Mouse (Mus musculus) heart, embryonic 14.5 days (tissue): ENCODE data around the gene Tfeb. TPM values are rescaled to one million over a fixed set of nuclear protein-coding genes. Genes with fewer than 3 reads are reported as not detected.
A peak's percentile ranks its signal among the peaks of the same experiment; 100 is the strongest.

Experiments used
- ATAC-seq: fragments of 200-750 bp; cut with Nextera tagmentation; 2 replicates; pipeline ENCODE4 v1.8.0; 2017; ENCODE audit warnings: low read depth, moderate TSS enrichment; ENCODE audit not compliant: insufficient number of reproducible peaks, insufficient read depth, low FRiP score
- H3K27ac ChIP-seq, 2 experiments: fragments of 200-500 bp in 1 of 2; fragments of 300-500 bp in 1 of 2; sonication (generic) in 1 of 2; replicated peaks in 1 of 2; 2 replicates each; pipeline ENCODE4 v1.5.1; 2012 to 2014; ENCODE audit warnings: low read depth in 2 of 2, low read length in 2 of 2, control low read depth in 1 of 2, mild to moderate bottlenecking in 1 of 2, mixed read lengths in 1 of 2; ENCODE audit not compliant: control insufficient read depth in 1 of 2, insufficient read depth in 1 of 2
- H3K27me3 ChIP-seq: fragments of 300-500 bp; sonication (generic); 2 replicates; pipeline ENCODE4 v1.6.1; 2014; ENCODE audit warnings: mild to moderate bottlenecking, low read length, control low read depth; ENCODE audit not compliant: control insufficient read depth, insufficient read depth
- H3K36me3 ChIP-seq: fragments of 300-500 bp; sonication (generic); 2 replicates; pipeline ENCODE4 v1.6.1; 2014; ENCODE audit warnings: mild to moderate bottlenecking, control low read depth, low read length, mixed read lengths; ENCODE audit not compliant: control insufficient read depth, insufficient read depth
- H3K4me1 ChIP-seq, 2 experiments: fragments of 200-500 bp in 1 of 2; fragments of 300-500 bp in 1 of 2; sonication (generic) in 1 of 2; 2 replicates each; pipeline ENCODE4 v1.6.1; 2012 to 2014; ENCODE audit warnings: low read length in 2 of 2, control low read depth in 1 of 2, mixed read lengths in 1 of 2; ENCODE audit not compliant: control insufficient read depth in 2 of 2, insufficient read depth in 2 of 2
- H3K4me2 ChIP-seq: fragments of 300-500 bp; sonication (generic); 2 replicates; pipeline ENCODE4 v1.6.1; 2014; ENCODE audit warnings: mild to moderate bottlenecking, low read length
- H3K4me3 ChIP-seq, 2 experiments: fragments of 200-500 bp in 1 of 2; fragments of 300-500 bp in 1 of 2; sonication (generic) in 1 of 2; 2 replicates each; pipeline ENCODE4 v1.5.1; 2012 to 2014; ENCODE audit warnings: low read length in 2 of 2, mild to moderate bottlenecking in 2 of 2, control low read depth in 1 of 2, low read depth in 1 of 2, moderate library complexity in 1 of 2; ENCODE audit not compliant: control insufficient read depth in 1 of 2, insufficient read depth in 1 of 2
- H3K9ac ChIP-seq: fragments of 300-500 bp; sonication (generic); 2 replicates; pipeline ENCODE4 v1.6.1; 2014; ENCODE audit warnings: mild to moderate bottlenecking, low read length
- H3K9me3 ChIP-seq: fragments of 300-500 bp; sonication (generic); 2 replicates; pipeline ENCODE4 v1.6.1; 2016; ENCODE audit warnings: low read length, control low read depth; ENCODE audit not compliant: control insufficient read depth
- WGBS: fragments of 180-500 bp; shearing (Covaris S2); extraction: QIAGEN DNeasy Blood & Tissue Kit; methylation state at CpG from one replicate; pipeline ENCODE4 v1.1.7; 2014; 5-methylcytosine and 5-hydroxymethylcytosine counted together
- polyA plus RNA-seq: library from polyadenylated mRNA; unstranded; fragments of >200 nt; fragmentation: Nextera tagmentation; extraction: Ambion mirVana; gene quantifications from 2 replicates; pipeline ENCODE4 v1.2.1, GENCODE M21; 2014

Gene Tfeb
- polyA plus RNA-seq, 1 experiment from 2014 or later = 21.2 TPM

- H3K4me1 ChIP-seq = peaks cover 20 to 28% of the 10 kb centered on the region in 2 experiments
- no peaks in the 10 kb centered on the region for H3K27me3 ChIP-seq
- H3K4me3 ChIP-seq = no peak overlapping the region
- H3K4me2 ChIP-seq = no peak overlapping the region
- H3K36me3 ChIP-seq = peaks cover 30% of the 10 kb centered on the region
- H3K27ac ChIP-seq = peak overlapping the region; percentile 59 to 61
- no peaks in the 10 kb centered on the region for H3K9me3 ChIP-seq
- peak; percentile 52; the same call in 1 of the 2 replicates for ATAC-seq
- H3K9ac ChIP-seq = peak overlapping the region; percentile 34
- WGBS = 7% methylated on average over 9 of the region's 9 CpGs
Measured at GRCm38 (mm10) chr17:47793377-47793776, 56.5 kb downstream of the Tfeb start.

- no peak overlapping the region for H3K4me3 ChIP-seq
- no peak overlapping the region for H3K9ac ChIP-seq
- H3K9me3 ChIP-seq = no peaks in the 10 kb centered on the region
- no peak overlapping the region for H3K27ac ChIP-seq
- peaks cover 20 to 28% of the 10 kb centered on the region in 2 experiments for H3K4me1 ChIP-seq
- H3K4me2 ChIP-seq = no peak overlapping the region
- WGBS = 50% methylated on average over 3 of the region's 3 CpGs
- peaks cover 17% of the 10 kb centered on the region; the same call in 1 of the 2 replicates for H3K36me3 ChIP-seq
- ATAC-seq = no peak
- no peaks in the 10 kb centered on the region for H3K27me3 ChIP-seq
Measured at GRCm38 (mm10) chr17:47795446-47795845, 58.6 kb downstream of the Tfeb start.

- Histone ChIP-seq H3K27ac (no peak overlapping the region), H3K4me2 (peak overlapping the region; percentile 33; the same call in 1 of the 2 replicates), H3K27me3 (no peaks in the 10 kb centered on the region), H3K9ac (peak overlapping the region; percentile 22; the same call in 1 of the 2 replicates), H3K9me3 (no peaks in the 10 kb centered on the region), H3K36me3 (peaks cover 9% of the 10 kb centered on the region; the same call in 1 of the 2 replicates), H3K4me3 (no peak overlapping the region), H3K4me1 (peaks cover 20 to 28% of the 10 kb centered on the region in 2 experiments)
- 42% methylated on average over 16 of the region's 16 CpGs for WGBS
- no peak for ATAC-seq
Measured at GRCm38 (mm10) chr17:47796156-47796816, 59.5 kb downstream of the Tfeb start.

GRCm38 (mm10) chr17:47796968-47797367 lies 60.1 kb downstream of the Tfeb start:
- WGBS = 75% methylated on average over 4 of the region's 4 CpGs
- Histone ChIP-seq H3K27ac (no peak overlapping the region), H3K36me3 (0 out of 2 replicates have a peak, but pooled peaks cover 2% of the 10 kb centered on the region), H3K4me3 (no peak overlapping the region), H3K27me3 (no peaks in the 10 kb centered on the region), H3K4me1 (peaks cover 20 to 28% of the 10 kb centered on the region in 2 experiments), H3K9me3 (no peaks in the 10 kb centered on the region), H3K4me2 (no peak overlapping the region), H3K9ac (no peak overlapping the region)
- no peak for ATAC-seq

- Histone ChIP-seq H3K36me3 (no peaks in the 10 kb centered on the region), H3K4me1 (peaks cover 20 to 25% of the 10 kb centered on the region in 2 experiments), H3K9ac (no peak overlapping the region), H3K27me3 (no peaks in the 10 kb centered on the region), H3K4me2 (no peak overlapping the region), H3K4me3 (no peak overlapping the region), H3K9me3 (no peaks in the 10 kb centered on the region), H3K27ac (no peak overlapping the region)
- 71% methylated on average over 9 of the region's 9 CpGs for WGBS
- ATAC-seq = no peak
Measured at GRCm38 (mm10) chr17:47797383-47797782, 60.6 kb downstream of the Tfeb start.

- Histone ChIP-seq H3K9ac (no peak overlapping the region), H3K27me3 (no peaks in the 10 kb centered on the region), H3K27ac (0 out of 4 replicates have a peak overlapping the region, but pooled peaks of 1 of the 2 experiments have one; percentile 25), H3K4me2 (no peak overlapping the region), H3K4me3 (no peak overlapping the region), H3K9me3 (no peaks in the 10 kb centered on the region), H3K36me3 (no peaks in the 10 kb centered on the region), H3K4me1 (peaks cover 2 to 11% of the 10 kb centered on the region in 2 experiments; a peak in 2 of 4 replicates)
- no peak for ATAC-seq
- 19% methylated on average over 8 of the region's 8 CpGs for WGBS
Measured at GRCm38 (mm10) chr17:47802806-47803205, 66.0 kb downstream of the Tfeb start.

- no peak overlapping the region for H3K9ac ChIP-seq
- H3K4me1 ChIP-seq = peaks cover 2 to 11% of the 10 kb centered on the region in 2 experiments; a peak in 2 of 4 replicates
- no peaks in the 10 kb centered on the region for H3K36me3 ChIP-seq
- no peaks in the 10 kb centered on the region for H3K27me3 ChIP-seq
- no peak for ATAC-seq
- no peak overlapping the region for H3K4me3 ChIP-seq
- H3K27ac ChIP-seq = no peak overlapping the region
- 91% methylated on average over 4 of the region's 4 CpGs for WGBS
- no peaks in the 10 kb centered on the region for H3K9me3 ChIP-seq
- H3K4me2 ChIP-seq = no peak overlapping the region
Measured at GRCm38 (mm10) chr17:47803662-47804061, 66.8 kb downstream of the Tfeb start.
